Mouse (Mus musculus) Muller cell, postnatal 12 days (primary cell): ENCODE measurements around the gene B4galnt2.

ENCODE experiments used
- DNase-seq: peaks from one replicate; pipeline ENCODE4 v3.0.0-alpha.2; 2015; ENCODE audit errors: inconsistent ontology term

B4galnt2 gene

GRCm38 (mm10) chr11:95826317-95827167 lies 88.1 kb downstream of the B4galnt2 start:
- DNase-seq: no peak

GRCm38 (mm10) chr11:95825625-95826024 lies 89.1 kb downstream of the B4galnt2 start:
- DNase-seq: no peak

- DNase-seq: peak; percentile 63
Measured at GRCm38 (mm10) chr11:95824877-95825243, 89.8 kb downstream of the B4galnt2 start.

- DNase-seq: peak; percentile 95
Measured at GRCm38 (mm10) chr11:95824071-95824876, 90.4 kb downstream of the B4galnt2 start, which contains the start of gene Phospho1. Gene Phospho1 (plus strand): TSS chr11:95824499.

- no peak for DNase-seq
Measured at GRCm38 (mm10) chr11:95822437-95822836, 92.3 kb downstream of the B4galnt2 start.

- no peak for DNase-seq
Measured at GRCm38 (mm10) chr11:95821511-95821910, 93.2 kb downstream of the B4galnt2 start.

- DNase-seq: no peak
Measured at GRCm38 (mm10) chr11:95819138-95819537, 95.6 kb downstream of the B4galnt2 start.
